Mouse (Mus musculus): ENCODE results near the gene AC109138.7. TPM values are rescaled to one million over a fixed set of nuclear protein-coding genes. Genes with fewer than 3 reads are reported as not detected.

The AC109138.7 gene
- polyA plus RNA-seq, 1 experiment from 2014 or later: not detected

- H3K36me3 ChIP-seq (replicated peaks): no peaks in the 10 kb centered on the region
- peaks cover 20% of the 10 kb centered on the region for H3K4me1 ChIP-seq
- no peaks in the 10 kb centered on the region for H3K9me3 ChIP-seq
- no peak overlapping the region for H3K4me3 ChIP-seq
- peak overlapping the region; percentile 36; the same call in 1 of the 2 replicates for H3K27ac ChIP-seq
- 30% methylated on average over 8 of the region's 8 CpGs for WGBS
- peak; percentile 79 for DNase-seq (ENCODE audit: extremely low spot score, low spot score)
- H3K27me3 ChIP-seq (ENCODE audit: poor library complexity, severe bottlenecking): peaks cover 27% of the 10 kb centered on the region
Measured at GRCm38 (mm10) chr19:4227894-4228678, 13.9 kb downstream of the AC109138.7 start.

- no peak overlapping the region for H3K27ac ChIP-seq
- H3K4me1 ChIP-seq: peaks cover 20% of the 10 kb centered on the region
- H3K9me3 ChIP-seq: no peaks in the 10 kb centered on the region
- WGBS: 78% methylated on average over 4 of the region's 4 CpGs
- H3K27me3 ChIP-seq (ENCODE audit: poor library complexity, severe bottlenecking): peaks cover 27% of the 10 kb centered on the region
- no peak for DNase-seq (ENCODE audit: extremely low spot score, low spot score)
- H3K36me3 ChIP-seq (replicated peaks): no peaks in the 10 kb centered on the region
- no peak overlapping the region for H3K4me3 ChIP-seq
Measured at GRCm38 (mm10) chr19:4228891-4229290, 14.7 kb downstream of the AC109138.7 start.

- H3K27ac ChIP-seq: peak overlapping the region; percentile 20; the same call in 1 of the 2 replicates
- peaks cover 20% of the 10 kb centered on the region for H3K4me1 ChIP-seq
- no peak for DNase-seq (ENCODE audit: extremely low spot score, low spot score)
- no peak overlapping the region for H3K4me3 ChIP-seq
- H3K9me3 ChIP-seq: no peaks in the 10 kb centered on the region
- 38% methylated on average over 9 of the region's 9 CpGs for WGBS
- no peaks in the 10 kb centered on the region for H3K36me3 ChIP-seq (replicated peaks)
- H3K27me3 ChIP-seq (ENCODE audit: poor library complexity, severe bottlenecking): peaks cover 29% of the 10 kb centered on the region
Measured at GRCm38 (mm10) chr19:4229451-4230076, 15.4 kb downstream of the AC109138.7 start.

DNA sequence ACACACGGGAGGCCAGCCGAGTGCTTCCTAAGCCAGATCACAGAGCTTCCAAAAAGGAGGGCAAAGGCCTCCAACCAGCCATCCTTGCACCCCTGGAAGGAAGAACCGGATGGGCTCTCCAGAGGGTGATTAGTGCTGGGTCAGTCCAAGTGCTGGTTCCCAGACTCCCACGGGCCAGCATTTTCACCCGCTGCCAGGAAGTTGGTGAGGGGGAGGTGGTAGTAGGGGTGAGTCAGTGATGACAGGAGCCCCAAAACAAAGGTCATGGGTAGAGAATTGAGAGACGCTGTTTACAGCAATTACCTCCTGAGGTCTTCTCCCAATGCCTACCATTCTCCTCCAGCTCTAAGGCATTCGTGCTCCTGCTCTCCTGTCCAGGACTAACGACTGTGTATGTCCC lies 16.3 kb downstream of the AC109138.7 start:
- no peaks in the 10 kb centered on the region for H3K36me3 ChIP-seq (replicated peaks)
- 73% methylated on average over 8 of the region's 8 CpGs for WGBS
- DNase-seq (ENCODE audit: extremely low spot score, low spot score): no peak
- peaks cover 32% of the 10 kb centered on the region for H3K27me3 ChIP-seq (ENCODE audit: poor library complexity, severe bottlenecking)
- peaks cover 20% of the 10 kb centered on the region for H3K4me1 ChIP-seq
- no peaks in the 10 kb centered on the region for H3K9me3 ChIP-seq
- H3K4me3 ChIP-seq: no peak overlapping the region
- no peak overlapping the region for H3K27ac ChIP-seq

DNA sequence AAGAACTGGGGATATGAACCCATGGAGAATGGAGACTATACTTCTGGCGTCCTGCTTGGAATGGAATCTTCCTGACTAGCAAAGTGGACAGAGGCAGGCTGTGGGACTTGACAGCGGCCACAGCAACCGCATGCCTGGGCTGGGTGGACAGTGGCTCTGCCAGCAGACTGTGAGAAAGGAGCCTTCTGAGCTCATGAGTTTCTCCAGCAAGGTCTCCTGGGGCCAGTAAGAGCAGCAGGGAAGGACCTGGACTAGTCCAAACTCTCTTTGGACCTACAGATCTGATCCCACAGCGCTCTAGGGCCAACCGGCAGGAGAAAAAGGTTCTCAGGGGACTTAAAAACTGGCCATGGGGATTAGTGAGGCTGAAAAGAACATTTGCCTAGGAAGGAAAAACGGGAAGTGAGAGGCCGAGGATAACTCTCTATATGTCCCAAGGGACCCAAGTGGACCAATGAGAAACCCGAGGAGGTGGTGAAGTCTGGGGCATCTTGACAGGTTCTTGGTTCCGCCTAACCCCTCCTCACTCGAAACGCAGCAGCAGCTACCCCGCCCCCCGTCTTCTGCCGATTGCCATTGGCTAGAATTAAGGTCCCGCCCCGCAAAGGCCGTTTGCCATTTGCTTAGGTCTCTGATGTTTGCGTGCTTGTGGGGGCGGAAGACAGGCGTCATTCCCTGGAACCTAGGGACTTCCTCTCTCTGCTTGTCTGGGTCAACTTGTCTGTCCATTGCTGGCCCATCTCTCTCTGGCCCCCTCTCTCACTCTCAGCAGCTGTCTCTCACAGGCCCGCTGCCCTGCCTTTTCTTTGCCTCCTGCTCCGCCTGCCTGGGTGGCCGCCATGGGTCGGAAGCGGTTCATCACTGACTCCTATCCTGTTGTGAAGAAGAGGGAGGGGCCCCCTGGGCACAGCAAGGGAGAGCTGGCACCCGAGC lies 17.4 kb downstream of the AC109138.7 start, which contains the start of gene Pold4:
Pold4 (plus strand) TSS at position 647 of the 933 bp plus-strand sequence.
- no peaks in the 10 kb centered on the region for H3K9me3 ChIP-seq
- peak within 1 kb of the TSS; percentile 71 for H3K4me3 ChIP-seq
- 13% methylated on average over 26 of the region's 26 CpGs for WGBS
- peaks cover 32% of the 10 kb centered on the region for H3K27me3 ChIP-seq (ENCODE audit: poor library complexity, severe bottlenecking)
- H3K4me1 ChIP-seq: peaks cover 25% of the 10 kb centered on the region
- peak; percentile 90 for DNase-seq (ENCODE audit: extremely low spot score, low spot score)
- H3K36me3 ChIP-seq (replicated peaks): no peaks in the 10 kb centered on the region
- H3K27ac ChIP-seq: peak within 1 kb of the TSS; percentile 85

DNA sequence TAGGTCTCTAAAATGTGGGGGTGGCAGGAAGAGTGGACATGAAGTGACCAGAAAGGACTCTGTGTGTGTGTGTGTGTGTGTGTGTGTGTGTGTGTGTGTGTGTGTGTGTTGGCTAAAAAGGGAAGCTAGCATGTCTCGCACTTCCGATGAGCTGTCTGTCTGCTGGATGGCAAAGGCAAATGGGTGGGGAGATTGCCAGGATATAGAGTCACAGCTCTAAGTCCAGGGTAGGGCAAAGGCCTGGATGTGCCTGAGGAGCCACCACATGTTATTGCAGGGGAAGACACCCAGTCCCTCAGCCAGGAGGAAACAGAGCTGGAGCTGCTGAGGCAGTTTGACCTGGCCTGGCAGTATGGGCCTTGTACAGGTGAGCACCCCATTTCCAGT lies 18.0 kb downstream of the AC109138.7 start:
- Histone ChIP-seq H3K27ac (peak overlapping the region; percentile 85), H3K4me3 (peak overlapping the region; percentile 71), H3K36me3 (replicated peaks) (no peaks in the 10 kb centered on the region), H3K9me3 (no peaks in the 10 kb centered on the region), H3K4me1 (peaks cover 25% of the 10 kb centered on the region), H3K27me3 (ENCODE audit: poor library complexity, severe bottlenecking) (peaks cover 32% of the 10 kb centered on the region)
- 79% methylated on average over 2 of the region's 2 CpGs for WGBS
- no peak for DNase-seq (ENCODE audit: extremely low spot score, low spot score)

DNA sequence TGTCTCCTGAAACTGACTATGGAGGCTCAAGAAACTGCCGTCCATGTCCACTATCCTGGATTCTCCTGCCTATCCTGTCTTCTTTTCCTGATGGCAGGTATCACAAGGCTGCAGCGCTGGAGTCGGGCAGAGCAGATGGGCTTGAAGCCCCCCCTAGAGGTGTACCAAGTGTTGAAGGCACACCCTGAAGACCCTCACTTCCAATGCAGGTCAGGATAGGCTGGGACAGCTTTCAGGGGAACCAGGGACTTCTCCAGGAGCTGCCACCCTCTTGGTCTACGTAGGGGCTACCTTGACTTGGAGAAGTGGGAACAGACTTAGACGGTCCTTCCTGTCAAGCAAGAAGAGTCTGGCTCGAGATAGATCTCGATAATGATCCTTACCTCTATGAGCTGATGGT lies 18.5 kb downstream of the AC109138.7 start:
- peaks cover 32% of the 10 kb centered on the region for H3K27me3 ChIP-seq (ENCODE audit: poor library complexity, severe bottlenecking)
- peak overlapping the region; percentile 71 for H3K4me3 ChIP-seq
- H3K4me1 ChIP-seq: peaks cover 25% of the 10 kb centered on the region
- H3K36me3 ChIP-seq (replicated peaks): no peaks in the 10 kb centered on the region
- DNase-seq (ENCODE audit: extremely low spot score, low spot score): no peak
- WGBS: 82% methylated on average over 7 of the region's 7 CpGs
- H3K27ac ChIP-seq: no peak overlapping the region
- no peaks in the 10 kb centered on the region for H3K9me3 ChIP-seq

- peaks cover 19% of the 10 kb centered on the region for H3K4me1 ChIP-seq
- no peak overlapping the region for H3K4me3 ChIP-seq
- no peak for DNase-seq (ENCODE audit: extremely low spot score, low spot score)
- no peak overlapping the region for H3K27ac ChIP-seq
- H3K36me3 ChIP-seq (replicated peaks): no peaks in the 10 kb centered on the region
- H3K27me3 ChIP-seq (ENCODE audit: poor library complexity, severe bottlenecking): peaks cover 15% of the 10 kb centered on the region
- no peaks in the 10 kb centered on the region for H3K9me3 ChIP-seq
- WGBS: 81% methylated on average over 4 of the region's 4 CpGs
Measured at GRCm38 (mm10) chr19:4234548-4234947, 20.4 kb downstream of the AC109138.7 start.

- Histone ChIP-seq H3K4me1 (peaks cover 9% of the 10 kb centered on the region; the same call in 1 of the 2 replicates), H3K9me3 (no peaks in the 10 kb centered on the region), H3K27ac (no peak overlapping the region), H3K4me3 (no peak overlapping the region), H3K27me3 (ENCODE audit: poor library complexity, severe bottlenecking) (no peaks in the 10 kb centered on the region), H3K36me3 (replicated peaks) (no peaks in the 10 kb centered on the region)
- DNase-seq (ENCODE audit: extremely low spot score, low spot score): no peak
- 75% methylated on average over 8 of the region's 8 CpGs for WGBS
Measured at GRCm38 (mm10) chr19:4240247-4240668, 26.1 kb downstream of the AC109138.7 start.

DNA sequence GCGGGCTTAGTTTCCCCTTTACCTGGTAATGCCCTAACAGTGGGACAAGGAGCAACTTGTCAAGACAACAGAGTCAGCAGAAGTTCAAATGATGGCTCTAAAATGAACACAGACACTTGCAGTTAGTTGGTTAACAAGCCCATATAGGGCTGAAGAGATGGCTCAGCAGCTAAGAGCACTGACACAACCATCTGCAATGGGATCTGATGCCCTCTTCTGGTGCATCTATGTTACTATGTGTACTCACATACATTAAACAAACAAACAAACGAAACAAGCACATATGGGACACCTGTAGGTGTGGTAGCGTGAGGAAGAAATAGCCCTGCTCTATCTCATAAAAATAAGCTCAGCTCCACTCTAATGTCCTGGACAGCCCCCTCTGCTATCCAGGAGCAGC lies 28.3 kb downstream of the AC109138.7 start:
- H3K27ac ChIP-seq: no peak overlapping the region
- no peaks in the 10 kb centered on the region for H3K9me3 ChIP-seq
- no peaks in the 10 kb centered on the region for H3K27me3 ChIP-seq (ENCODE audit: poor library complexity, severe bottlenecking)
- H3K4me3 ChIP-seq: no peak overlapping the region
- no peak for DNase-seq (ENCODE audit: extremely low spot score, low spot score)
- H3K36me3 ChIP-seq (replicated peaks): no peaks in the 10 kb centered on the region
- 66% methylated on average over 3 of the region's 3 CpGs for WGBS
- H3K4me1 ChIP-seq: peaks cover 4% of the 10 kb centered on the region; the same call in 1 of the 2 replicates

- 89% methylated on average over 6 of the region's 6 CpGs for WGBS
- H3K4me1 ChIP-seq: peaks cover 4% of the 10 kb centered on the region; the same call in 1 of the 2 replicates
- no peak for DNase-seq (ENCODE audit: extremely low spot score, low spot score)
- H3K9me3 ChIP-seq: no peaks in the 10 kb centered on the region
- H3K4me3 ChIP-seq: no peak overlapping the region
- no peak overlapping the region for H3K27ac ChIP-seq
- no peaks in the 10 kb centered on the region for H3K27me3 ChIP-seq (ENCODE audit: poor library complexity, severe bottlenecking)
- H3K36me3 ChIP-seq (replicated peaks): no peaks in the 10 kb centered on the region
Measured at GRCm38 (mm10) chr19:4244775-4245174, 30.6 kb downstream of the AC109138.7 start.

DNA sequence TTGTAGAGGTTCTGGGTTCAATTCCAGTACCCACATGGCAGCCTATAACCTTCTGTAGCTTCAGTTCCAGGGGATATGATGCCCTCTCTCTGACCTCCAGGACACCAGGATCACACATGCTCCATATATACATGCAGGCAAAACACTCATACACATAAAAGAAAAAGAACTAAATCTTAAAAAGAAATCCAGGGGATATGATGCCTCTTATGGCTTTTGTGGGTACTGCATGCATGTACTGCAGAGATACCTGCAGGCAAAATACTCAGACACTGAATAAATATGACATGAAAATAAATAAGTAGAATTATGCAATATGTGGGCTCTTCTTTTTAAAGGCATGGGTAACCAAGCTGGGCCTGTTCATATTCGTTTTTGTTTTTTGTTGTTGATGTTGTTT lies 32.9 kb downstream of the AC109138.7 start:
- Histone ChIP-seq H3K4me1 (no peaks in the 10 kb centered on the region), H3K27me3 (ENCODE audit: poor library complexity, severe bottlenecking) (no peaks in the 10 kb centered on the region), H3K4me3 (no peak overlapping the region), H3K36me3 (replicated peaks) (no peaks in the 10 kb centered on the region), H3K27ac (no peak overlapping the region), H3K9me3 (no peaks in the 10 kb centered on the region)
- 61% methylated on average over 1 of the region's 1 CpGs for WGBS
- no peak for DNase-seq (ENCODE audit: extremely low spot score, low spot score)

All from forebrain, embryonic 10.5 days (tissue).